Mouse (Mus musculus): Measurements from ENCODE around the gene Rtl5.

Gene Rtl5

GRCm38 (mm10) chrX:102067118-102067517 is 4.0 kb downstream of the Rtl5 start:
- intact Hi-C loops (cut with DNase I): loop anchor here (5.0 to 10.0 kb wide), 2 partner anchors 110 to 262 kb away; no protein-coding TSS in a partner anchor

GRCm38 (mm10) chrX:102066134-102066533 is 5.0 kb downstream of the Rtl5 start:
- intact Hi-C loops (cut with DNase I): loop anchor here (1.0 to 10.0 kb wide), 3 partner anchors 85 to 261 kb away; no protein-coding TSS in a partner anchor

- intact Hi-C loops (cut with DNase I): loop anchor here (5.0 to 10.0 kb wide), 2 partner anchors 108 to 260 kb away; no protein-coding TSS in a partner anchor
Observed at GRCm38 (mm10) chrX:102065213-102065775, 5.8 kb downstream of the Rtl5 start.

GRCm38 (mm10) chrX:102064062-102064461 is 7.0 kb downstream of the Rtl5 start:
- intact Hi-C loops (cut with DNase I): loop anchor here (10.0 kb wide), 1 partner anchor 259 kb away; no protein-coding TSS in a partner anchor

GRCm38 (mm10) chrX:102060891-102061290 is 10.2 kb downstream of the Rtl5 start:
- intact Hi-C loops (cut with DNase I): loop anchor here (10.0 kb wide), 1 partner anchor 256 kb away; no protein-coding TSS in a partner anchor

GRCm38 (mm10) chrX:102060243-102060642 is 10.9 kb downstream of the Rtl5 start:
- intact Hi-C loops (cut with DNase I): loop anchor here (10.0 kb wide), 1 partner anchor 255 kb away; no protein-coding TSS in a partner anchor

- intact Hi-C loops (cut with DNase I): no loop called here
Observed at GRCm38 (mm10) chrX:102059437-102059836, 11.7 kb downstream of the Rtl5 start.

- intact Hi-C loops (cut with DNase I): no loop called here
Observed at GRCm38 (mm10) chrX:102054009-102054408, 17.1 kb downstream of the Rtl5 start.

- intact Hi-C loops (cut with DNase I): no loop called here
Observed at GRCm38 (mm10) chrX:102053371-102053770, 17.7 kb downstream of the Rtl5 start.

GRCm38 (mm10) chrX:102051225-102051624 is 19.9 kb downstream of the Rtl5 start:
- intact Hi-C loops (cut with DNase I): no loop called here

- intact Hi-C loops (cut with DNase I): no loop called here
Observed at GRCm38 (mm10) chrX:102050552-102050951, 20.6 kb downstream of the Rtl5 start.

GRCm38 (mm10) chrX:102042386-102042785 is 28.7 kb downstream of the Rtl5 start:
- intact Hi-C loops (cut with DNase I): no loop called here

- intact Hi-C loops (cut with DNase I): no loop called here
Observed at GRCm38 (mm10) chrX:102041562-102041961, 29.5 kb downstream of the Rtl5 start.

- intact Hi-C loops (cut with DNase I): no loop called here
Observed at GRCm38 (mm10) chrX:102037506-102037905, 33.6 kb downstream of the Rtl5 start.

- intact Hi-C loops (cut with DNase I): no loop called here
Observed at GRCm38 (mm10) chrX:102036866-102037361, 34.2 kb downstream of the Rtl5 start.

GRCm38 (mm10) chrX:102035671-102036070 is 35.4 kb downstream of the Rtl5 start:
- intact Hi-C loops (cut with DNase I): no loop called here

- intact Hi-C loops (cut with DNase I): no loop called here
Observed at GRCm38 (mm10) chrX:102033566-102033965, 37.5 kb downstream of the Rtl5 start.

GRCm38 (mm10) chrX:102032431-102032830 is 38.7 kb downstream of the Rtl5 start:
- intact Hi-C loops (cut with DNase I): no loop called here

GRCm38 (mm10) chrX:102031851-102032250 is 39.3 kb downstream of the Rtl5 start:
- intact Hi-C loops (cut with DNase I): no loop called here

GRCm38 (mm10) chrX:102024976-102025375 is 46.1 kb downstream of the Rtl5 start:
- intact Hi-C loops (cut with DNase I): no loop called here

GRCm38 (mm10) chrX:102019471-102020240 is 51.4 kb downstream of the Rtl5 start:
- intact Hi-C loops (cut with DNase I): no loop called here

- intact Hi-C loops (cut with DNase I): no loop called here
Observed at GRCm38 (mm10) chrX:102018890-102019289, 52.2 kb downstream of the Rtl5 start.
